Mouse (Mus musculus) kidney, adult 11 months (tissue): ENCODE results near the gene Hsd3b5.
"Not testable (repeated sequence)": the region's sequence is repeated elsewhere in the genome, so short reads cannot be mapped to it uniquely, and the experiment has no call there.

Source experiments
- DNase-seq: peaks from one replicate; pipeline ENCODE4 v3.0.0; 2022

Hsd3b5 gene

GRCm38 (mm10) chr3:98630152-98630551 is at the start of gene Hsd3b5:
TSS of gene Hsd3b5 (minus strand) at chr3:98630252.
- no peak for DNase-seq

GRCm38 (mm10) chr3:98635145-98635544 is 5.1 kb upstream of the Hsd3b5 start:
- DNase-seq: no peak

GRCm38 (mm10) chr3:98629633-98630032 is 419 bp downstream of the Hsd3b5 start:
- DNase-seq: no peak

- DNase-seq: not testable (repeated sequence)
These were observed 13.3 kb downstream of the Hsd3b5 start for GRCm38 (mm10) chr3:98616786-98617185.

DNA sequence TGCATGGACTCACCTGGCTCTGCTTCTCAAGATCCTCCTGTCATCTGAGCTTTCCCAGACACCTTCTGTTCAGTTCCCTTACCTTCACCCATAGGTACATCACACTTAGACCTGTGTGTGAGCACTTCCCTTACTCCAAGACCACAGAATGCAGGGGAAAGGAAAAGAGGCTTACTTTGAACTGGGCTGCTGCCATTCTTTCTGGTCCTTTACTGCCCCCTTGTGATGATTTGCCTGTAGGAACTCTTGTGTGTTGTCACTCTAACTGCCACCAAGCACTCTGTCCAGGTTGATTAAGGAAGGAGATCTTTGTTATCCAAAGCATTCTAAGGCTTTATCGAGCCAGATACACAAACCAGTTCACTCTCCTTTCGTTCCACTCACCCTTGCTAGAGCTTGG is 13.8 kb downstream of the Hsd3b5 start:
- DNase-seq: not testable (repeated sequence)

DNA sequence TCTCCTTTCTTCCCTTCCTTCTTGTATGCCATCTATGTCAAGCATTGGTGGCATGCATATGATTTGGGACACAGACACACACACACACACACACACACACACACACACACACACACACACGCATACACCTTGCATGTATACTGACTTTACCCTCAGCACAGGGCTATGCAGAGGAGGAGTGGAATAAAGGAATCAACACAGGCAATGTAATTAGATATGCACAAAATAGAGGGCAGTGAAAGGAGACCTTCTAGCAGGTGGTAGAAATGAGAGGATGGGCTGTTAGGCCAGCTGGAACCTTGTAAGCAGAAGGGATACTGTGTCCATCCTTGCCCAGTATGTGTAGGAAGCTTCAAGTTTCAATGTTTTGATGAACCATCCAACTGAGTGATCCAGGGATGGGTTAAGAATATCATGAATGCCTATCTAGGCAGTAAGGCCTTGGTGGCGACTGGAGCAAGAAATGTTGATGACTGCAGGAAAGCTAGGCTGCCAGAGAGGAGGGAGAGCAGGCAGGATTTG is 15.6 kb downstream of the Hsd3b5 start:
- DNase-seq: not testable (repeated sequence)

DNA sequence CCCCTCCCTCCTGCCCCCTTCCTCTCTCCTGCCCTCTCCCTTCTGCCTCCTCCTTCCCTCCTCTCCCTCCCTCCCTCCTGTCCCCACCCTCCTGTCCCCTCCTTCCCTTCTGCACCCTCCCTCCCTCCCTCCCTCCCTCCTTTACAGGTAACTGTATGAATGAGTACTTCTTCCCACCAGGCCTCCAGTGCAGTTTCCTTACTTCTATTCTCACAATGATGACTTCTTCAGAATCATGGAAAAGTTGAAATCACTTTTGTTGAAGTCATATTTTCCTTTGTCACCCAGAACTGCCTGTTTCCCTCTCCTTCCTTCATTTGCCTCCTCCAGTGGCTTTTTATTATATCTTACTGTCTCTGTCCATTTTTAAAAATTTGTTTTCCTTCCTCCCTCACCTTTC is 16.1 kb downstream of the Hsd3b5 start:
- no peak for DNase-seq

DNA sequence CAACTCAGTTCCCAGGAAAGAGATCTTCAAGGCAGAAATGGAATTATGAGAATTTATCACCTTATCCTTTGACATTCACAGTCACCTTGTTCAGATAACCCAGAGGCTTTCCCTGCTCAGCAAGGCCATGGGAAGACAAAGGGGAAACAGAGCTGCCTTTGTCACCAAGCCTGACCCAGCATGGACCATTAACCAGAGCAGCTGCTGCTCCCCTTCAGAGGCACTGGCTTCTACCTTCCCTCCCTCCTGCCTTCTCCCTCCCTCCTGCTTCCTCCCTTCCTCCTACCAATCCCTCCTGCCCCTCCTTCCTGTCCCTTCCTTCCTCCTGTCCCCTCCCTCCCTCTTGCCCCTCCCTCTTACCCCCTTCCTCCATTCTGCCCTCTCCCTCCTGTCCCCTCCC is 16.5 kb downstream of the Hsd3b5 start:
- DNase-seq: not testable (repeated sequence)

GRCm38 (mm10) chr3:98588707-98589106 is 41.3 kb downstream of the Hsd3b5 start, which contains the start of gene Gm10681:
TSS of gene Gm10681 (minus strand) at chr3:98588807.
- DNase-seq: no peak

GRCm38 (mm10) chr3:98587721-98588120 is 42.3 kb downstream of the Hsd3b5 start:
- no peak for DNase-seq

DNA sequence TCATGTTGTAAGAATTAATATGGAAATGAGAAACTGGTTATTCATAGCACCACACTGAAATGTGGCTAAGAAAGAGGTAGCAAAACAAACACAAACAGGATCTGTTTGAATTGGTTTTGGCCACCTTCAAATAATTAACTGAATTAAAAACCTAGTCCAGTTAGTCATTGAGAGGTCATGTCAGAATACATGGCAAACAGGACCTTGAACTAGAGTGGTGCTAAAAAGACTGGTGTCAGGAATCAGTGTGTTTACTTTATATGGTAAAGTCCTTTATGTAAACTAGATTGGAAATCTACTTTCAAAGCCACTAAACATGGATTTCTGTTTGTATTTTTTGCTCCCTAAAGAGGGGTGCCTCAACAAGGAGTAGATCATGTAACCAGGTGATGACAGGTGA is 47.4 kb downstream of the Hsd3b5 start:
- DNase-seq: not testable (repeated sequence)

DNA sequence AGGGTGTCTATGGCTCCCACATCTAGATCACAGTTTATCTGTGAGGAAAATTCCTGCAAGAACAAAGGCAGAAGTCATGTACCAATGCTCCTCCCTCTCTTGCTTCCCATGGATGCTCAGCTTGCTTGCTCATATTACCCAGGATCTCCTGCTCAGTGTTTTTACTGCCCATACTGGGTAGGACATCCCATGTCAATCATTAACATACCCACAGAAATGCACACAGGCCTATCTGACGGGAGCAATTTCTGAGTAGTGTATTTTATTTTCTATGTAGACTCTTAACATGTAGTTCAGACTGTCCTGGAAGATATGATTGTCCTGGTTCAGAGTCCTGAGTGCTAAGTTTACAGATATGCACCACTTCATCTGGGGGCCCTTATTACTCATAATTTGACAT is 47.9 kb downstream of the Hsd3b5 start:
- not testable (repeated sequence) for DNase-seq

- peak; percentile 56 for DNase-seq
These were observed 49.0 kb downstream of the Hsd3b5 start for GRCm38 (mm10) chr3:98581024-98581423.
